Mouse (Mus musculus): ENCODE results near the gene Susd2. TPM values are rescaled to one million over a fixed set of nuclear protein-coding genes. Genes with fewer than 3 reads are reported as not detected.

The Susd2 gene
- polyA plus RNA-seq, 1 experiment, result 14.8 TPM

DNA sequence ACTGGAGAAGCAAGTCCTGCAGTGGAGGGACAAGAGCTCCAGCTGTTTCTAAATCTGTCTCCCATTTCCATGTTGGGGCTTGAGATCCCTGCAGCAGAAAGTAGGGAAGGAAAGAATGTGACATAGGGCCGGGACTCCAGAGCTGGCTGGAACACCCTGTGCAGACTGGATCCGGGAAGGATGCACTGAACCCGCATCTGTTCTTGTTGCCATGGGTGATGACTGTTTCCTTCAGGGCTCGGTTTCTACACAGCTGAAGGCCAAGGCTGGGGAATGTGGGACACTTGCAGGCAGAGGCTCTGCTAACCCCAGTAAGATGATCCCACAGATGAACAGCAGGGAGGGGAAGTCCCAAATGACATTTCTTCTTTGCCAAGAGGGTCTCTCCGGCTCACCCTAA, 11.2 kb downstream of the Susd2 start:
- WGBS, result 70% methylated on average over 5 of the region's 5 CpGs
- Histone ChIP-seq H3K4me3 (ENCODE audit: extremely low read depth, insufficient read depth, insufficient read length) (no peak overlapping the region), H3K27ac (ENCODE audit: insufficient read depth, low read length) (no peak overlapping the region), H3K36me3 (ENCODE audit: control insufficient read depth, insufficient read depth, low read length) (no peaks in the 10 kb centered on the region), H3K27me3 (ENCODE audit: control insufficient read depth, insufficient read depth, low read length) (no peaks in the 10 kb centered on the region), H3K4me1 (ENCODE audit: control insufficient read depth, insufficient read depth, insufficient read length) (no peaks in the 10 kb centered on the region)
- TF ChIP-seq CTCF (IDR thresholded peaks at IDR 0.05; ENCODE audit: extremely low read depth, insufficient read depth, insufficient read length, insufficient replicate concordance), result no peak
- TF ChIP-seq POLR2A (IDR thresholded peaks at IDR 0.05; ENCODE audit: low read depth, low read length), result no peak
- no peak for DNase-seq (ENCODE audit: low read depth in 1 of 2, low spot score in 2 of 2)

GRCm38 (mm10) chr10:75627490-75627889, 16.3 kb downstream of the Susd2 start:
- H3K4me1 ChIP-seq (ENCODE audit: control insufficient read depth, insufficient read depth, insufficient read length), result no peaks in the 10 kb centered on the region
- H3K36me3 ChIP-seq (ENCODE audit: control insufficient read depth, insufficient read depth, low read length), result no peaks in the 10 kb centered on the region
- H3K27me3 ChIP-seq (ENCODE audit: control insufficient read depth, insufficient read depth, low read length), result no peaks in the 10 kb centered on the region
- WGBS, result 92% methylated on average over 3 of the region's 3 CpGs
- TF ChIP-seq POLR2A (IDR thresholded peaks at IDR 0.05; ENCODE audit: low read depth, low read length) (no peak), CTCF (IDR thresholded peaks at IDR 0.05; ENCODE audit: extremely low read depth, insufficient read depth, insufficient read length, insufficient replicate concordance) (no peak)
- no peak overlapping the region for H3K4me3 ChIP-seq (ENCODE audit: extremely low read depth, insufficient read depth, insufficient read length)
- DNase-seq (ENCODE audit: low read depth in 1 of 2, low spot score in 2 of 2), result no peak
- no peak overlapping the region for H3K27ac ChIP-seq (ENCODE audit: insufficient read depth, low read length)

GRCm38 (mm10) chr10:75626991-75627390, 16.8 kb downstream of the Susd2 start:
- no peak overlapping the region for H3K4me3 ChIP-seq (ENCODE audit: extremely low read depth, insufficient read depth, insufficient read length)
- H3K27me3 ChIP-seq (ENCODE audit: control insufficient read depth, insufficient read depth, low read length), result no peaks in the 10 kb centered on the region
- 69% methylated on average over 3 of the region's 3 CpGs for WGBS
- no peak for DNase-seq (ENCODE audit: low read depth in 1 of 2, low spot score in 2 of 2)
- no peaks in the 10 kb centered on the region for H3K4me1 ChIP-seq (ENCODE audit: control insufficient read depth, insufficient read depth, insufficient read length)
- H3K27ac ChIP-seq (ENCODE audit: insufficient read depth, low read length), result no peak overlapping the region
- H3K36me3 ChIP-seq (ENCODE audit: control insufficient read depth, insufficient read depth, low read length), result no peaks in the 10 kb centered on the region
- TF ChIP-seq CTCF (IDR thresholded peaks at IDR 0.05; ENCODE audit: extremely low read depth, insufficient read depth, insufficient read length, insufficient replicate concordance) (no peak), POLR2A (IDR thresholded peaks at IDR 0.05; ENCODE audit: low read depth, low read length) (no peak)

DNA sequence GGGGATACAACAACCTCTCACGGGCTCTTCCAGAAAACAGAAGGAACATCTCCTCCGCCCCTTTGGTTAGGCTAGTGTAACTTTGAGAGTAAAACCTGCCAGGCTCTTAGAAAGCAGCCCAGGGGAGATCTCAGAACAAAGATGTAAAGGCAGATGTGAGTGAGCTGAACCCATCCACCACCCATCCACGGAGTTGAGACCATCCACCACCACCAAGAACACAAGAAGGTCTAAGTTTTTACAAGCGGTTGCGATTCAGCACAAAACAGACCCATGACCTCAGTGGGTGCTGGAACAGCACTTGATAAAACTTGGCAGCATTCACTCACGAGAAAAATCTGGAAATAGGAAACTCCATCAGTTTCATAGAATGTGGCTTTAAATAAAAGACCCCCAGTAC, 17.9 kb downstream of the Susd2 start:
- no peak for TF ChIP-seq CTCF (IDR thresholded peaks at IDR 0.05; ENCODE audit: extremely low read depth, insufficient read depth, insufficient read length, insufficient replicate concordance)
- no peak for TF ChIP-seq POLR2A (IDR thresholded peaks at IDR 0.05; ENCODE audit: low read depth, low read length)
- H3K36me3 ChIP-seq (ENCODE audit: control insufficient read depth, insufficient read depth, low read length), result no peaks in the 10 kb centered on the region
- no peak overlapping the region for H3K27ac ChIP-seq (ENCODE audit: insufficient read depth, low read length)
- no peaks in the 10 kb centered on the region for H3K4me1 ChIP-seq (ENCODE audit: control insufficient read depth, insufficient read depth, insufficient read length)
- 69% methylated on average over 6 of the region's 6 CpGs for WGBS
- no peaks in the 10 kb centered on the region for H3K27me3 ChIP-seq (ENCODE audit: control insufficient read depth, insufficient read depth, low read length)
- no peak overlapping the region for H3K4me3 ChIP-seq (ENCODE audit: extremely low read depth, insufficient read depth, insufficient read length)
- no peak for DNase-seq (ENCODE audit: low read depth in 1 of 2, low spot score in 2 of 2)

DNA sequence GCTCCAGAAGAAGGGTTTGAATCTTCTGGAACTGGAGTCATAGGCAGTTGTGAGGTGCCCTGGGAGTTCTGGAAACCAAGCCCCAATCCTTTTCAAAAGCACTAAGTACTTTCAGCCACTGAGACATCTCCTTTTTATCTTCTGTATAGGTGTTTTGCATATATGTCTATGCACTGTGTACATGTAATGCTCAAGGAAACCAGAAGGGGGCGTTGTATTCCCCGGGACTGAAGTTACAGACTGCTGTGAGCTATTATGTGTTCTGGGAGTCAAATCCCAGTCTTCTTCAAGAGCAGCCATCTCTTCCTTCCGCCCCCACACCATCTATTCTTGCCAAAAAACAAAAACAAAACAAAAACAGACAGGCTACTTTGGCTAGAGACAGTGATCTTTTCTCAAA, 23.0 kb downstream of the Susd2 start:
- TF ChIP-seq CTCF (IDR thresholded peaks at IDR 0.05; ENCODE audit: extremely low read depth, insufficient read depth, insufficient read length, insufficient replicate concordance) (no peak), POLR2A (IDR thresholded peaks at IDR 0.05; ENCODE audit: low read depth, low read length) (no peak)
- H3K36me3 ChIP-seq (ENCODE audit: control insufficient read depth, insufficient read depth, low read length), result no peaks in the 10 kb centered on the region
- 58% methylated on average over 3 of the region's 3 CpGs for WGBS
- DNase-seq (ENCODE audit: low read depth in 1 of 2, low spot score in 2 of 2), result no peak
- H3K4me1 ChIP-seq (ENCODE audit: control insufficient read depth, insufficient read depth, insufficient read length), result no peaks in the 10 kb centered on the region
- no peaks in the 10 kb centered on the region for H3K27me3 ChIP-seq (ENCODE audit: control insufficient read depth, insufficient read depth, low read length)
- H3K4me3 ChIP-seq (ENCODE audit: extremely low read depth, insufficient read depth, insufficient read length), result no peak overlapping the region
- H3K27ac ChIP-seq (ENCODE audit: insufficient read depth, low read length), result no peak overlapping the region

DNA sequence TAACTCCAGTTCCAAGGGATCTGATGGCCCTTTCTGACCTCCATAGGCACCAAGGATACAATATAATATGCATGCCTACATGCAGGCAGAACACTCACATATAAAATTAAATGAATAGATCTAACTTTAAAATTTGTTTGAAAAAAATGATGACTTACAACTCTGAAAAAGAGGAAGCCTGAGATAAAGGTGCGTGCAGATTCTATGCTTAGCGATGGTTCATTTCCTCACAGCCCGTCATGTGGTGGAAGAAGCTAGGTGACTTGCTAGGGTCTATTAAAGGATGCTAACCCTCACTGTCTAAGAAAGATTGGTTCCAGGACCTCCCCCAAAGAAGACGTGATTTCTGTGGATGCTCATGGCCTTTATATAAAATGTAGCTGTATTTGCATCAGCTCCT, 27.8 kb downstream of the Susd2 start:
- no peak for DNase-seq (ENCODE audit: low read depth in 1 of 2, low spot score in 2 of 2)
- no peaks in the 10 kb centered on the region for H3K4me1 ChIP-seq (ENCODE audit: control insufficient read depth, insufficient read depth, insufficient read length)
- H3K36me3 ChIP-seq (ENCODE audit: control insufficient read depth, insufficient read depth, low read length), result no peaks in the 10 kb centered on the region; the same call in 1 of the 2 replicates
- H3K27me3 ChIP-seq (ENCODE audit: control insufficient read depth, insufficient read depth, low read length), result no peaks in the 10 kb centered on the region
- TF ChIP-seq CTCF (IDR thresholded peaks at IDR 0.05; ENCODE audit: extremely low read depth, insufficient read depth, insufficient read length, insufficient replicate concordance) (no peak), POLR2A (IDR thresholded peaks at IDR 0.05; ENCODE audit: low read depth, low read length) (no peak)
- H3K4me3 ChIP-seq (ENCODE audit: extremely low read depth, insufficient read depth, insufficient read length), result no peak overlapping the region
- WGBS, result 38% methylated on average over 4 of the region's 4 CpGs
- no peak overlapping the region for H3K27ac ChIP-seq (ENCODE audit: insufficient read depth, low read length)

DNA sequence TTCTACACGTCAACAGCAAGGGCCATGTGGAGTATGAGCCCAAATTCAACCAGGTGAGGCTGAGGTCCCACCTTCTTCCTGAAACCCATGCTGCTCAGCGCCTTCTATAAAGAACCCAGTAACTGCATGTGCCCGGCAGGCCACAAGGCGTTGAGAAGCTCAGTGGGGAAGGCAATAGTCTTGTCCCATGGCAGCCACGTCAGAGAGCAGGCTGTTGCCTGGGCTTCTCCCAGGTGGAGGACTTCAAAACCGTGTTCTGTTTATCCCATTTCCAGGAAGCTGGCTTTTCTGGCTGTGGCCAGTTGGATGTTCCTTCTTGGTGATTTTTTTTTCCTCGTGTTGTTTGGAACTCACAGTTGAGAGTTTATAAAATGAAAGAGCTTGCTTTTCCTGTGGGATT, 33.3 kb downstream of the Susd2 start:
- H3K36me3 ChIP-seq (ENCODE audit: control insufficient read depth, insufficient read depth, low read length), result no peaks in the 10 kb centered on the region; the same call in 1 of the 2 replicates
- WGBS, result 89% methylated on average over 7 of the region's 7 CpGs
- H3K4me1 ChIP-seq (ENCODE audit: control insufficient read depth, insufficient read depth, insufficient read length), result no peaks in the 10 kb centered on the region
- H3K27ac ChIP-seq (ENCODE audit: insufficient read depth, low read length), result no peak overlapping the region
- TF ChIP-seq POLR2A (IDR thresholded peaks at IDR 0.05; ENCODE audit: low read depth, low read length) (no peak), CTCF (IDR thresholded peaks at IDR 0.05; ENCODE audit: extremely low read depth, insufficient read depth, insufficient read length, insufficient replicate concordance) (no peak)
- no peak for DNase-seq (ENCODE audit: low read depth in 1 of 2, low spot score in 2 of 2)
- H3K4me3 ChIP-seq (ENCODE audit: extremely low read depth, insufficient read depth, insufficient read length), result no peak overlapping the region
- H3K27me3 ChIP-seq (ENCODE audit: control insufficient read depth, insufficient read depth, low read length), result no peaks in the 10 kb centered on the region

All from spleen, adult 2 months (tissue).